Mouse (Mus musculus) limb, embryonic 15.5 days (tissue): ENCODE measurements around the gene Entpd7. TPM values are rescaled to one million over a fixed set of nuclear protein-coding genes. Genes with fewer than 3 reads are reported as not detected.

Source experiments
- polyA plus RNA-seq: library from polyadenylated mRNA; unstranded; fragments of >200 nt; fragmentation: Nextera tagmentation; extraction: Ambion mirVana; gene quantifications from 2 replicates; pipeline ENCODE4 v1.2.1, GENCODE M21; 2015

Entpd7 gene
- polyA plus RNA-seq, 1 experiment from 2014 or later = 9.9 TPM

Other genes starting within 250 kb of the Entpd7 start
- gene Cnnm1, start 249.2 kb upstream of the Entpd7 start, polyA plus RNA-seq = 1.4 and 1.7 TPM in 2 replicates
- 22.7 and 30.6 TPM in 2 replicates for gene Got1, start 165.1 kb upstream of the Entpd7 start, polyA plus RNA-seq
- not detected in 2 replicates for gene Nkx2-3, start 77.3 kb upstream of the Entpd7 start, polyA plus RNA-seq
- 13.5 and 13.9 TPM in 2 replicates for gene Slc25a28, start 14.8 kb upstream of the Entpd7 start, polyA plus RNA-seq
- 13.6 and 13.7 TPM in 2 replicates for gene Cutc, start 63.3 kb downstream of the Entpd7 start, polyA plus RNA-seq
- 9.3 and 10.4 TPM in 2 replicates for gene Cox15, start 63.3 kb downstream of the Entpd7 start, polyA plus RNA-seq
- 0.03 TPM in 1 of 2 replicates, not detected in the other for gene Abcc2, start 92.5 kb downstream of the Entpd7 start, polyA plus RNA-seq